Mouse (Mus musculus) neural tube, embryonic 15.5 days (tissue): ENCODE data around the gene Ints7. TPM values are rescaled to one million over a fixed set of nuclear protein-coding genes. Genes with fewer than 3 reads are reported as not detected.
A peak's percentile ranks its signal among the peaks of the same experiment; 100 is the strongest.

Experiments
- ATAC-seq: fragments of 200-750 bp; cut with Nextera tagmentation; 2 replicates; pipeline ENCODE4 v1.8.0; 2017; ENCODE audit warnings: mild to moderate bottlenecking, moderate TSS enrichment, moderate library complexity; ENCODE audit not compliant: low FRiP score
- H3K27ac ChIP-seq: fragments of 300-500 bp; sonication (generic); replicated peaks from 2 replicates; pipeline ENCODE4 v1.5.1; 2015; ENCODE audit warnings: mild to moderate bottlenecking, inconsistent platforms
- H3K27me3 ChIP-seq: fragments of 300-500 bp; sonication (generic); replicated peaks from 2 replicates; pipeline ENCODE4 v1.6.1; 2015; ENCODE audit warnings: inconsistent platforms
- H3K36me3 ChIP-seq: fragments of 300-500 bp; sonication (generic); 2 replicates; pipeline ENCODE4 v1.6.1; 2015; ENCODE audit warnings: inconsistent platforms
- H3K4me1 ChIP-seq: fragments of 300-500 bp; sonication (generic); 2 replicates; pipeline ENCODE4 v1.6.1; 2015; ENCODE audit warnings: inconsistent platforms
- H3K4me2 ChIP-seq: fragments of 300-500 bp; sonication (generic); 2 replicates; pipeline ENCODE4 v1.6.1; 2015; ENCODE audit warnings: inconsistent platforms, mild to moderate bottlenecking, moderate library complexity
- H3K4me3 ChIP-seq: fragments of 300-500 bp; sonication (generic); replicated peaks from 2 replicates; pipeline ENCODE4 v1.5.1; 2015; ENCODE audit warnings: mild to moderate bottlenecking, inconsistent platforms
- H3K9ac ChIP-seq: fragments of 300-500 bp; sonication (generic); replicated peaks from 2 replicates; pipeline ENCODE4 v1.6.1; 2015; ENCODE audit warnings: mild to moderate bottlenecking, inconsistent platforms
- H3K9me3 ChIP-seq: fragments of 300-500 bp; sonication (generic); replicated peaks from 2 replicates; pipeline ENCODE4 v1.6.1; 2016; ENCODE audit warnings: inconsistent platforms
- WGBS: fragments of 180-500 bp; shearing (Covaris S2); methylation state at CpG from one replicate; pipeline ENCODE4 v1.1.7; 2015; ENCODE audit warnings: mixed read lengths; 5-methylcytosine and 5-hydroxymethylcytosine counted together
- polyA plus RNA-seq: library from polyadenylated mRNA; unstranded; fragments of >200 nt; fragmentation: Nextera tagmentation; extraction: Ambion mirVana; gene quantifications from 2 replicates; pipeline ENCODE4 v1.2.1, GENCODE M21; 2015

Ints7 gene
- polyA plus RNA-seq, 1 experiment from 2014 or later = 32.2 TPM

- H3K27ac ChIP-seq = no peak overlapping the region
- ATAC-seq = no peak
- H3K27me3 ChIP-seq = no peaks in the 10 kb centered on the region
- H3K4me2 ChIP-seq = no peak overlapping the region
- H3K36me3 ChIP-seq = no peaks in the 10 kb centered on the region
- H3K9ac ChIP-seq = no peak overlapping the region
- H3K4me3 ChIP-seq = no peak overlapping the region
- H3K9me3 ChIP-seq = no peaks in the 10 kb centered on the region
- 91% methylated on average over 5 of the region's 5 CpGs for whole genome bisulfite sequencing
- H3K4me1 ChIP-seq = no peaks in the 10 kb centered on the region
Observed at GRCm38 (mm10) chr1:191559779-191560178, 15.7 kb upstream of the Ints7 start.

- Histone ChIP-seq H3K27ac (no peak overlapping the region), H3K9ac (no peak overlapping the region), H3K9me3 (no peaks in the 10 kb centered on the region), H3K36me3 (no peaks in the 10 kb centered on the region), H3K4me3 (no peak overlapping the region), H3K27me3 (no peaks in the 10 kb centered on the region), H3K4me2 (no peak overlapping the region), H3K4me1 (no peaks in the 10 kb centered on the region)
- ATAC-seq = no peak
- WGBS = 65% methylated on average over 6 of the region's 6 CpGs
Observed at GRCm38 (mm10) chr1:191562823-191563365, 12.5 kb upstream of the Ints7 start.

- H3K9me3 ChIP-seq = no peaks in the 10 kb centered on the region
- H3K4me2 ChIP-seq = no peak overlapping the region
- ATAC-seq = no peak
- H3K27ac ChIP-seq = no peak overlapping the region
- H3K4me3 ChIP-seq = no peak overlapping the region
- no peaks in the 10 kb centered on the region for H3K4me1 ChIP-seq
- 100% methylated on average over 1 of the region's 1 CpGs for WGBS
- H3K9ac ChIP-seq = no peak overlapping the region
- no peaks in the 10 kb centered on the region for H3K36me3 ChIP-seq
- no peaks in the 10 kb centered on the region for H3K27me3 ChIP-seq
Observed at GRCm38 (mm10) chr1:191567859-191568258, 7.6 kb upstream of the Ints7 start.

- Histone ChIP-seq H3K36me3 (no peaks in the 10 kb centered on the region), H3K9me3 (no peaks in the 10 kb centered on the region), H3K4me2 (no peak overlapping the region), H3K4me3 (no peak overlapping the region), H3K27me3 (no peaks in the 10 kb centered on the region), H3K9ac (no peak overlapping the region), H3K4me1 (peaks cover 6% of the 10 kb centered on the region), H3K27ac (no peak overlapping the region)
- no peak for ATAC-seq
- 90% methylated on average over 2 of the region's 2 CpGs for WGBS
Observed at GRCm38 (mm10) chr1:191569625-191570024, 5.8 kb upstream of the Ints7 start.

- Histone ChIP-seq H3K27me3 (no peaks in the 10 kb centered on the region), H3K9me3 (no peaks in the 10 kb centered on the region), H3K4me3 (no peak overlapping the region), H3K27ac (no peak overlapping the region), H3K36me3 (no peaks in the 10 kb centered on the region), H3K9ac (no peak overlapping the region), H3K4me1 (peaks cover 11% of the 10 kb centered on the region), H3K4me2 (no peak overlapping the region)
- ATAC-seq = no peak
- WGBS = 84% methylated on average over 3 of the region's 3 CpGs
Observed at GRCm38 (mm10) chr1:191570415-191570814, 5.0 kb upstream of the Ints7 start.

GRCm38 (mm10) chr1:191573906-191574639 lies 1.4 kb upstream of the Ints7 start:
- Histone ChIP-seq H3K9ac (peak overlapping the region; percentile 52; the same call in 1 of the 2 replicates), H3K27ac (peak overlapping the region; percentile 73; the same call in 1 of the 2 replicates)
- 2% methylated on average over 13 of the region's 13 CpGs for WGBS

GRCm38 (mm10) chr1:191574871-191575457 lies 472 bp upstream of the Ints7 start:
- H3K27ac ChIP-seq = peak overlapping the region; percentile 73
- peak overlapping the region; percentile 99 for H3K4me2 ChIP-seq
- H3K4me1 ChIP-seq = peaks cover 33% of the 10 kb centered on the region
- peak overlapping the region; percentile 83 for H3K4me3 ChIP-seq
- WGBS = under 1% methylated on average over 52 of the region's 52 CpGs
- H3K9ac ChIP-seq = peak overlapping the region; percentile 52
- no peak; the same call in 1 of the 2 replicates for ATAC-seq
- H3K36me3 ChIP-seq = no peaks in the 10 kb centered on the region
- no peaks in the 10 kb centered on the region for H3K9me3 ChIP-seq
- no peaks in the 10 kb centered on the region for H3K27me3 ChIP-seq

More at GRCm38 (mm10) chr1:191573906-191574639, 1.4 kb upstream of the Ints7 start:
- H3K4me2 ChIP-seq = peak overlapping the region; percentile 99
- H3K36me3 ChIP-seq = no peaks in the 10 kb centered on the region
- no peaks in the 10 kb centered on the region for H3K9me3 ChIP-seq
- H3K4me3 ChIP-seq = peak overlapping the region; percentile 83
- H3K27me3 ChIP-seq = no peaks in the 10 kb centered on the region
- ATAC-seq = no peak
- H3K4me1 ChIP-seq = peaks cover 33% of the 10 kb centered on the region

- no peaks in the 10 kb centered on the region for H3K9me3 ChIP-seq
- WGBS = 93% methylated on average over 3 of the region's 3 CpGs
- H3K27me3 ChIP-seq = no peaks in the 10 kb centered on the region
- H3K36me3 ChIP-seq = peaks cover 17% of the 10 kb centered on the region
- no peak overlapping the region for H3K4me3 ChIP-seq
- no peak overlapping the region for H3K9ac ChIP-seq
- H3K4me1 ChIP-seq = peaks cover 28% of the 10 kb centered on the region
- no peak overlapping the region for H3K27ac ChIP-seq
- H3K4me2 ChIP-seq = no peak overlapping the region
- ATAC-seq = no peak
Observed at GRCm38 (mm10) chr1:191579524-191579923, 4.1 kb downstream of the Ints7 start.

- Histone ChIP-seq H3K4me2 (no peak overlapping the region), H3K9ac (no peak overlapping the region), H3K27ac (no peak overlapping the region), H3K9me3 (no peaks in the 10 kb centered on the region), H3K4me3 (no peak overlapping the region), H3K27me3 (no peaks in the 10 kb centered on the region), H3K4me1 (peaks cover 16% of the 10 kb centered on the region), H3K36me3 (peaks cover 22% of the 10 kb centered on the region)
- 92% methylated on average over 4 of the region's 4 CpGs for WGBS
- ATAC-seq = no peak
Observed at GRCm38 (mm10) chr1:191581641-191582040, 6.2 kb downstream of the Ints7 start.

GRCm38 (mm10) chr1:191583836-191584235 lies 8.4 kb downstream of the Ints7 start:
- Histone ChIP-seq H3K27me3 (no peaks in the 10 kb centered on the region), H3K36me3 (peaks cover 41% of the 10 kb centered on the region), H3K4me1 (no peaks in the 10 kb centered on the region), H3K4me2 (no peak overlapping the region), H3K9ac (no peak overlapping the region), H3K9me3 (no peaks in the 10 kb centered on the region), H3K4me3 (no peak overlapping the region), H3K27ac (no peak overlapping the region)
- WGBS = 97% methylated on average over 4 of the region's 4 CpGs
- ATAC-seq = no peak

- H3K4me1 ChIP-seq = no peaks in the 10 kb centered on the region
- no peak for ATAC-seq
- no peak overlapping the region for H3K4me2 ChIP-seq
- H3K9ac ChIP-seq = no peak overlapping the region
- WGBS = 95% methylated on average over 4 of the region's 4 CpGs
- H3K4me3 ChIP-seq = no peak overlapping the region
- no peak overlapping the region for H3K27ac ChIP-seq
- peaks cover 46% of the 10 kb centered on the region for H3K36me3 ChIP-seq
- H3K9me3 ChIP-seq = no peaks in the 10 kb centered on the region
- H3K27me3 ChIP-seq = no peaks in the 10 kb centered on the region
Observed at GRCm38 (mm10) chr1:191584483-191584882, 9.0 kb downstream of the Ints7 start.

GRCm38 (mm10) chr1:191585704-191586103 lies 10.3 kb downstream of the Ints7 start:
- H3K36me3 ChIP-seq = peaks cover 48% of the 10 kb centered on the region
- ATAC-seq = no peak
- WGBS = 85% methylated on average over 2 of the region's 2 CpGs

More at GRCm38 (mm10) chr1:191585704-191586103, 10.3 kb downstream of the Ints7 start:
- Histone ChIP-seq H3K4me3 (no peak overlapping the region), H3K27me3 (no peaks in the 10 kb centered on the region), H3K27ac (no peak overlapping the region), H3K9me3 (no peaks in the 10 kb centered on the region), H3K4me1 (no peaks in the 10 kb centered on the region), H3K4me2 (no peak overlapping the region), H3K9ac (no peak overlapping the region)
